Mouse (Mus musculus): ENCODE measurements around the gene Iqch.

- TF ChIP-seq CTCF (IDR thresholded peaks at IDR 0.05; ENCODE audit: low read depth) (no peak), EP300 (IDR thresholded peaks at IDR 0.05; ENCODE audit: low read depth) (no peak)
These were observed 229.8 kb downstream of the Iqch start for GRCm38 (mm10) chr9:63372541-63372940.

Measured in liver, postnatal 0 days (tissue).